Mouse (Mus musculus) testis, adult 2 months (tissue): ENCODE data around the gene Foxp1. TPM values are rescaled to one million over a fixed set of nuclear protein-coding genes. Genes with fewer than 3 reads are reported as not detected.
A peak's percentile ranks its signal among the peaks of the same experiment; 100 is the strongest.

Source experiments
- H3K27ac ChIP-seq: fragments of 200-500 bp; 2 replicates; pipeline ENCODE4 v1.5.1; 2012; ENCODE audit warnings: low read depth, low read length; ENCODE audit not compliant: control insufficient read depth, insufficient read depth
- H3K27me3 ChIP-seq: fragments of 200-500 bp; 2 replicates; pipeline ENCODE4 v1.6.1; 2012; ENCODE audit warnings: mild to moderate bottlenecking, low read length, moderate library complexity; ENCODE audit not compliant: control insufficient read depth, insufficient read depth
- H3K36me3 ChIP-seq: fragments of 200-500 bp; 2 replicates; pipeline ENCODE4 v1.6.1; 2012; ENCODE audit warnings: mild to moderate bottlenecking, low read length; ENCODE audit not compliant: control insufficient read depth, insufficient read depth
- H3K4me1 ChIP-seq: fragments of 200-500 bp; 2 replicates; pipeline ENCODE4 v1.6.1; 2012; ENCODE audit warnings: low read length; ENCODE audit not compliant: control insufficient read depth, insufficient read depth
- H3K4me3 ChIP-seq: fragments of 200-500 bp; 2 replicates; pipeline ENCODE4 v1.5.1; 2012; ENCODE audit warnings: low read depth, mild to moderate bottlenecking, low read length, moderate library complexity, mixed read lengths; ENCODE audit not compliant: control insufficient read depth
- CTCF ChIP-seq: fragments of 200-500 bp; IDR thresholded peaks from 2 replicates; pipeline ENCODE4 v1.5.1; 2012; ENCODE audit warnings: low read depth, mild to moderate bottlenecking, inconsistent platforms, low read length, moderate library complexity; ENCODE audit not compliant: control insufficient read depth, insufficient read depth, insufficient replicate concordance
- POLR2A ChIP-seq: fragments of 200-500 bp; IDR thresholded peaks from 2 replicates; pipeline ENCODE4 v1.6.1; 2012; ENCODE audit warnings: low read depth, mild to moderate bottlenecking, inconsistent platforms, low read length, moderate library complexity; ENCODE audit not compliant: control insufficient read depth
- polyA plus RNA-seq: library from polyadenylated mRNA; depleted of rRNA; stranded (reverse); fragments of >200 nt; gene quantifications from 2 replicates; pipeline ENCODE4 v1.2.3, GENCODE M21; 2012

Foxp1 gene
- polyA plus RNA-seq, 1 experiment = 34.8 TPM

DNA sequence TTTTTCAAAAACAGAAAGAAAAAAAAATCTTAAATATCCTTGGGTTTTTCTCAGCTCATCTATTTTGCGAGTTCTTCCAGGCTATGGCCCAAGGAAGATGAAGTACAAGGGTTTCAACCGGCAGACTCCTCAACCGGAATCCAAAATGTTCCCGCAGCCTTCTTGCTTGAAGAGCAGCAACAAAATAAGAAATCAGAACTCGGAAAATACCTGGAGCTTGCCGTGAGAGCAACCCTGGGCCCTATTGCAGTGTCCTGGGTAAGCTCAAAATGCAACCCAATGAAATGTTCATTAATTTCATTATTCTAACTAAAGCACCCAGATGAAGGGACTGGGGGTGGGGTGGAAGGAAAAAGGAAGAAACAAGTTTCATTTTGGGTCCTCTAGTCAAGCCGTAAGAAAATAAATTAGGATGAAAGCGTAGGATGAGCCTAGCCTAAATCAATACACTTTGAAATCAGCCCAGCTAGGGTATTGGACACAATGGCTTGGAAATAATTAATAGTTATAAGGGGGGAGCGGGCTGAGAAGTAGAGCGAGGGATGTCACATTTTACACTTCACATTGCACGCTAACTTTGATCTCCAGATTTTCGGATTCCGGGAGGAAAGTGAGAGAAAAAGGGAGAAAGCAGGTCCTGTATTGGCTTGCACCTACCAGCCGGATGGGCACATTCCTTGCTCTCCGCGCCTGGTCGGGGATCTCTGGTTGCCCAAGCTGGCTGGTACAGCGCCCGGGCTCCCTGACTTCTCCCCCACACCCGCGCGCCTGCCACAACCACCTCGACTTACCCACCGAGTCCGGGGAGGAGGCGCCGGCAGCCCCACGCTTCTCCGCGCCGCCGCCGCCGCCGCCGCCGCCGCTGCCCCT lies 2.5 kb downstream of the Foxp1 start:
- H3K27ac ChIP-seq = no peak overlapping the region
- no peaks in the 10 kb centered on the region for H3K27me3 ChIP-seq
- TF ChIP-seq POLR2A = no peak
- no peaks in the 10 kb centered on the region for H3K36me3 ChIP-seq
- H3K4me1 ChIP-seq = peaks cover 7% of the 10 kb centered on the region
- H3K4me3 ChIP-seq = peak overlapping the region; percentile 76

DNA sequence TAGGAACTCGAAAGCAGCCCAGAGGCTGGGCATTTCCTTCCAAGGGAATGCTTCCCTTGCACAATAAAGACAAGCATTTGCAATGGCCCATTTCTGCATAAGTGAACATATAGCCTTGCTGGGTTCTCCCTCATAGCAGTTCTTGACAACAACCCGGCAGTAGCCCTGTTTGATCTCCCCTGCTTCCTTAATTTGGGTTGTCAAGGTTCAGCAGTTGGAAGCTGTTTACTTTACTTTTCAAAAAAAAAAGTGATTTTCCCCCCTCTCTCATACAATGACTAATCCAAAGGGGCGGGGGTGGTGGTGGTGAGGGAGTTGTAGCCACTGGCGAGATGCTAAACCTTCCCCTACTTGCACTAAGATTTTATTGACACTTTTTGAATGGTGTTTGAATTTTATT lies 3.5 kb downstream of the Foxp1 start:
- H3K27me3 ChIP-seq = no peaks in the 10 kb centered on the region
- H3K4me3 ChIP-seq = no peak overlapping the region
- no peak overlapping the region for H3K27ac ChIP-seq
- no peaks in the 10 kb centered on the region for H3K36me3 ChIP-seq
- TF ChIP-seq CTCF = no peak
- TF ChIP-seq POLR2A = no peak
- peaks cover 7% of the 10 kb centered on the region for H3K4me1 ChIP-seq

DNA sequence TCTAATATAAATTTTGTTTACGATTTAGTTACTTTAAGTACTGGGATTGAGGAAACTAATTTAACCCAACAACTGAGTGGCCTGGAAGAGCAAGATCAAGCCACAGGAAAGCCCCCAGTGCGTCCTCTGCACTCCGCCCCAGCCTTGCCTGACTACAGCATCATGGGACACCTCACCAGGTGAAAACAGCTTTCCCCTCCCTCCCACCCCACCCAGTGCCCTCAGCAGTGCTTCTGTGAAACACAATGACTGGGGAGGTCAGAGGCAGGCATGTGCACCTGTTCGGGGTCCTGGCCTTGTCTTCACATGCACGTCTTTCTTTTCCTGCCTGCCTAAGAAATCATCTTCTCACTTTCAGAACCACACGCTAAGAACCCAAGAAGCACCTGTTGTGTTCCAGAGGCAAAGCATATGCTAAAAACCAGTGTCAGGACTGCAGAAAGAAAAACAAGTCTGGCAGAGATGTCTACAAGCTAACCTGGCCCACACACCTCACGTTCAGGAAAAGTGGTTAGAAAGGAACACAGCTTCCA lies 6.8 kb downstream of the Foxp1 start:
- Histone ChIP-seq H3K4me3 (no peak overlapping the region), H3K4me1 (no peaks in the 10 kb centered on the region; the same call in 1 of the 2 replicates), H3K27me3 (no peaks in the 10 kb centered on the region), H3K27ac (no peak overlapping the region), H3K36me3 (no peaks in the 10 kb centered on the region)
- TF ChIP-seq CTCF = no peak
- TF ChIP-seq POLR2A = no peak

DNA sequence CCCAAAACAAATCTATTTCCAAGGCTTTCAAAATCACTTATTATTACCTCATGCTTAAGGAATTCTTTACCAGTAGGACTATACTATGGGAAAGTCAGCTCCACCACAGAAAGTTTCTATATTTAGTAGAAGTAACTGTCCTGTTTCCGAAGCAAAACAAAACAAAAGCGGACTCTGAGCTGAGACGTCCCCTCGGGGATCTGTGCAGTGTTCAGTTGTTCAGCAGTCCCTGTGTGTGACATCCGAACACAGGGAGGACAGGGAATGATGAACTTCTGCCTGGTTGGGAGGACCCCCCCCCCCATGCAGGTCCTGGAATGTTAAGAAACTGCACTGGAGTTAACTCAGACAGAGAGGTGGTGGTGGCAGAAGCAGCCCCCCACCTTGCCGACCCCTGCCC lies 10.7 kb downstream of the Foxp1 start:
- Histone ChIP-seq H3K4me3 (no peak overlapping the region), H3K4me1 (peaks cover 2% of the 10 kb centered on the region; the same call in 1 of the 2 replicates), H3K36me3 (no peaks in the 10 kb centered on the region), H3K27ac (no peak overlapping the region), H3K27me3 (no peaks in the 10 kb centered on the region)
- no peak for TF ChIP-seq POLR2A
- no peak for TF ChIP-seq CTCF

DNA sequence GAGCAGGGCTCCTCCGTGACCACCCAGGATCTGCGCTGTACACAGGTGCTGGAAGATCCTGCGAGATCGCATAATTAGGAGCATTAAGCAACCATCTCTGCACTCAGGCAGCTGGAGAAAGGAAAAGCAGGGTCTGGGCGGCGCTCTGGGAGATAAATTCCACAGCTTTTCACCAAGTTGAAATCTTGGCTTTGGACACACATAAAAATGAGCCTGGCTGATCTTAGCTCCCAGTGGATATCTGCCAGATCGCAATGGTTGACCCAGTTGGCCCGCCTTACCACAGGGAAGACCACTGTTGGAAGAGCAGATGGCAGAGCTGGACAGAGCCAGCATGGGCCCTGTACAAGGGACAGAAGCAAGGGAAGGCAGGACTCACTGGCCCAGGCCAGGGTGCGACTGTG lies 13.3 kb downstream of the Foxp1 start:
- TF ChIP-seq POLR2A (no peak), CTCF (no peak)
- no peak overlapping the region for H3K4me3 ChIP-seq
- no peaks in the 10 kb centered on the region for H3K36me3 ChIP-seq
- no peaks in the 10 kb centered on the region for H3K27me3 ChIP-seq
- peaks cover 2% of the 10 kb centered on the region; the same call in 1 of the 2 replicates for H3K4me1 ChIP-seq
- no peak overlapping the region for H3K27ac ChIP-seq

DNA sequence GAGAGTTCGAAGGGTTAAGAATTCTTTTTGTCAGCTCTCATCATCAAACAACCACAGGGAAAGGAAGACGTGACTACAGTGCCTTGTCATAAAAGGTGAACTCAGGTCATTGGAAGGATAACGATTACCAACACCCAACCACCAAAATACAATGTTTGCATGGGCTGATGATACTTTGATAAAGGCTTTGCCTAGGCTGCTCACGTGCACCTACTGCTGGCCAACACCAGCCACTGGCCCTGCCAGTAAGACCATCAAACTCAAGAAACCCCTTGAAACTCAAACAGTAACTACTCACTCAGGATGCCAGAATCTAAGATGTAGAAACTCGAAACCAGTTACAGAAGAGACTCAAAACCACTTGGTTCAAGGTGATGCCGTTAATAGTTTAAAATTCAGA lies 15.7 kb downstream of the Foxp1 start:
- no peaks in the 10 kb centered on the region for H3K36me3 ChIP-seq
- peaks cover 2% of the 10 kb centered on the region; the same call in 1 of the 2 replicates for H3K4me1 ChIP-seq
- H3K4me3 ChIP-seq = no peak overlapping the region
- no peak overlapping the region for H3K27ac ChIP-seq
- no peaks in the 10 kb centered on the region for H3K27me3 ChIP-seq
- TF ChIP-seq POLR2A (no peak), CTCF (no peak)

DNA sequence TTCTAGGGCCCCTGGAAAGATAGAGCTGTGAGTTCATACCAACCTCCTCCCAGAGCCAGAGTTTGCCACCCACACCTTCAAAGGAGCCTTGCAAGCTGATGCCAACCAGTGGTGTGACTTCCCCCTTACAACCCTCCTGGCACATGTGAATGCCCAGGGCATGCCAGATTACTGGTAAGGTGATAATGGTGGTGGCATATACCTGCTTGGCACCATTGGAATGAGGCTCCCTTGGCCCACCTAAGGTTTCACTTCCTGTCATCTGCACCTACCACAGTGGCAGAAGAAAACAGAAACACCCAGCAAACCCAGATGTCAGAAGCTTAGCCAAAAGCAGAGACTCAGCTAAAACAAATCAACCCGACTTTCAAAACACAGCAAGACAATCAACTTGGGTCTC lies 18.8 kb downstream of the Foxp1 start:
- Histone ChIP-seq H3K27me3 (no peaks in the 10 kb centered on the region), H3K4me3 (no peak overlapping the region), H3K4me1 (no peaks in the 10 kb centered on the region), H3K36me3 (no peaks in the 10 kb centered on the region), H3K27ac (no peak overlapping the region)
- TF ChIP-seq CTCF = no peak
